Mouse (Mus musculus): ENCODE measurements around the gene Dcpp3.
"Not testable (repeated sequence)": the region's sequence is repeated elsewhere in the genome, so short reads cannot be mapped to it uniquely, and the experiment has no call there.

The Dcpp3 gene

GRCm38 (mm10) chr17:23917158-23917557, at the start of gene Dcpp3:
Dcpp3 (plus strand) TSS chr17:23917458.
- DNase-seq, result not testable (repeated sequence)

- no peak for DNase-seq
Measured at GRCm38 (mm10) chr17:23867756-23868155, 49.5 kb upstream of the Dcpp3 start, which contains the start of gene Prss21. Prss21 (plus strand) TSS chr17:23868056.

- DNase-seq, result no peak
Measured at GRCm38 (mm10) chr17:23868513-23868912, 48.7 kb upstream of the Dcpp3 start.

- no peak for DNase-seq
Measured at GRCm38 (mm10) chr17:23873884-23874856, 43.1 kb upstream of the Dcpp3 start.

- no peak for DNase-seq
Measured at GRCm38 (mm10) chr17:23876741-23877140, 40.5 kb upstream of the Dcpp3 start.

GRCm38 (mm10) chr17:23877166-23877565, 40.1 kb upstream of the Dcpp3 start:
- DNase-seq, result no peak

DNA sequence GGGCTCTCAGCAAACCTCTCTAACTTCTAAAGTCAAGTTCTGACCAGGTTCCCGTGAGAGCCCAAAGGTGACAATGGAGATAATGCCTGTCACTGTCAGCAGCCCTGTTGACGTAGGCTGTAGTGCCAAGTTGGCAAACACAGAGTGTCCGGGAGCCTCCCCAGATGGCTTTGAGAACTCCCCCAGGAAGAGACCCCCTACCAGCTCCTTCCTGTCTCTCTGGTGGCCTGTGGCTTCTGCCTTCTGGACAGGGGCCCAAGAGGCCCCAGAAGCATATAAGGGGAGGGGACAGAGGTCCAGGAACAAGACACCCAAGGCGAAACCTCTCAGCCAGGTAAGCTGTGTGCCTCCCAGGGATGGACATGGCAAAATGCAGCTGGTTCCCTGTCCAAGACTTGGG, 36.7 kb upstream of the Dcpp3 start, which contains the start of the genes Dcpp1 and Dcpp2:
Gene Dcpp1 (plus strand): TSS at position 301 of the 400 bp plus-strand sequence.
Gene Dcpp2 (plus strand): TSS at position 305 of the 400 bp plus-strand sequence.
- DNase-seq, result not testable (repeated sequence)

DNA sequence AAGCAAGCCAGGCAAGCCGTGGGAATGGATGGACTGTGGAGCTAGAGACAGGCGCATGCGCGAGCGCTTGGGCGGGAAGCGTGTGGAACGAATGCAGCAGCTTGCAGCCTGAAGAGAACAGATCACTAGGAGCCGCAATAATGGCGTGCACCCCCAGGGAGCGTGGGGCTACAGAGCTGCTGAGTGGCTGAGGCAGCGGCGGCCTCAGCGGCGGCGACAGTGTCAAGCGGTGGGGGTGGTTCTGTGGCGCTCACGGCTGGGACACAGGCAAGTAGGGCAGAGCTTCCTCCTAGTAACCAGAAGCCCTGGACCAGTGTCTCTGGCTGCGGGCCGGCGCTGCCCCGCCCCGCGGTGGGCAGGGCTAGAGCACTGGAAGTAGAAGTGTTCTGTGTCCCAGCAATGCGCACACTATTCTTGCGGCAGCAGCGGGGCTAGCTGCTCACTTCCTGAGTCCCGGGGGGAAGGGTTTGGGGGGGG, 7.3 kb downstream of the Dcpp3 start:
- DNase-seq, result peak; percentile 88

DNA sequence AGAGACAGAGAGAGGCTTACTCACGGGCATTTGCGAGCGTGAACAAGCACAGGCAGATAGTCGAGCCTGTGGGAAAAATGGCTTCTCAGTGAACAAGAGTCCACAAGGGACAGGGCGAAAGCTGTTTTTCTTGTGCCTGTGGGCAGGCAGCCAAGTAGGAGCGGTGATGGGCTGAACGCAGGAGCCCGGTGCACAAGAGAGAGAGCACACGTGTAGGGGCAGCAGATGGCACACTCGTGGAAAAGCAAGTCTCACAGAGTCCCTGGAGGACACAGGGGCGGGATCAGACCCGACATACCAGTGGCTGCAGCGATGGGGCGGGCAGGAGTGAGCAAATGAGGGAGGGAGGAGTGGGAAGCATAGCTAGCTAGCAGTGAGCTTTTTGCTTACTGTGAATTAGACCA, 7.8 kb downstream of the Dcpp3 start:
- peak; percentile 54 for DNase-seq

GRCm38 (mm10) chr17:23931157-23931556, 13.9 kb downstream of the Dcpp3 start:
- DNase-seq, result no peak

DNA sequence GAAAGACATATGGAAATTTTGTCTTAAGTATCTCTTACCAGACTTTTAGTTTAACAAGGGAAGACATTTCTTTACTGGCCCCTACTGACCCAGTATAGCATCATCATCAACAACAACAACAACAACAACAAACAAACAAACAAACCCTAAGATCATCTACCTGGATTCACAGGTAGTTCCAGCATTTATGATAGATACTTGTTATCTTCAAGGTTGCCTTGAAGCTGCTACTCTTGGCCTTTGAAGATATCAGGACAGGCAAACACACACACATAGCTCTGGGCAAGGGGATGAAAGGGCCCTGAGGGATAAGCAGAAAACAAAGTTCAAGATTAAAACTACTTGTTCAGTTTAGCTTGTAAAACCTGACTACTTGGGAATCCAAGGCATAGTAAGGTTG, 24.1 kb downstream of the Dcpp3 start, which contains the start of gene Sbp:
Gene Sbp (plus strand): TSS at position 301 of the 400 bp plus-strand sequence.
- no peak for DNase-seq

- DNase-seq, result not testable (repeated sequence)
Measured at GRCm38 (mm10) chr17:23947486-23947885, 30.2 kb downstream of the Dcpp3 start.

- no peak for DNase-seq
Measured at GRCm38 (mm10) chr17:23949068-23949467, 31.8 kb downstream of the Dcpp3 start.

GRCm38 (mm10) chr17:23950828-23951227, 33.6 kb downstream of the Dcpp3 start:
- DNase-seq, result not testable (repeated sequence)

DNA sequence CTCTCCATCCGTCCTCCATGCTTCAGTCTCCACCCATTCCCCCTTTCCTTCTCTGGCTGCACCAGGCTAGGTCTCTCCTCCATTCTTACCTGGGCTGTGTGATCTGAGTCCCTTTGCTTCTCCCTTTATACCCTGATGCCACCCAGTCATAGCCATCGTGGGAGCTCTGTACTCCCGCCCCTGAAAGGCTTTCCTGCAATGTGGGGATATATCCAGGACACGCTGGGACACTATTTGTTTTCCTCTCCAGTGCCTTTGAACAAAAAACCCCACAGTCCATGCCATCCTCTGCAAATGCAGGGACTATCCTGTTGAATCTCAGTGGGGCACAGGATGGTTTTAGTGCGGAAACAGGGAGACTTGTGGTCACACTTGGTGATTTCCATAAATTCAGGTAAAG, 37.9 kb downstream of the Dcpp3 start, which contains the start of gene Sbpl:
Gene Sbpl (minus strand): TSS at position 101 of the 400 bp plus-strand sequence.
- no peak for DNase-seq

GRCm38 (mm10) chr17:23960084-23960738, 43.0 kb downstream of the Dcpp3 start:
- peak; percentile 73 for DNase-seq

DNA sequence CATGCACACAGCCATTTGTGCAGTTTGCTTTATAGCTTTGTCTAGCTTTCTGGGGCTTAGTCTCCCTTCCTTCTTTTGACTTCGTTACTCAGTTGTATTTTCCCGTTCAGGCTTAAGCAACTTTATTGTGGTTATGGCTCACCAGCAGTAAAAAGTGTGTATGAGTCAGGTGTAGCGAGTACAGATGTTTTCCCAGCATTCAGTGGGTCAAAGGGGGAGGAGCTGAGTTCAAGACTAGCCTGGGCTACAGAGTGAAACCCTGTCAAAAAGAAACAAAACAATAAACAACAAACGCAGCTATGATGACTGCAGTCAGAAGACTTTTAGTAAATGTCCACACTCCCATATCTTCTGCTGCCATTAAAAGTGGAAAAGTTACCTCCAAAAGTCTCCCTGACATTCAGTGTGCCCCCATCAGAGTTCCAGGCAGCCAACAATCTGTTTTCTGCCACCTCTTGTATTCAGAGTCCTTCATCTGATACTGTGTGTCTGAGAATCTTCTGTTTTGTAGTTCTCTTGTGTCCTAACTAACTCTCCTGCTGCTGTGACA, 44.4 kb downstream of the Dcpp3 start:
- DNase-seq, result no peak

DNA sequence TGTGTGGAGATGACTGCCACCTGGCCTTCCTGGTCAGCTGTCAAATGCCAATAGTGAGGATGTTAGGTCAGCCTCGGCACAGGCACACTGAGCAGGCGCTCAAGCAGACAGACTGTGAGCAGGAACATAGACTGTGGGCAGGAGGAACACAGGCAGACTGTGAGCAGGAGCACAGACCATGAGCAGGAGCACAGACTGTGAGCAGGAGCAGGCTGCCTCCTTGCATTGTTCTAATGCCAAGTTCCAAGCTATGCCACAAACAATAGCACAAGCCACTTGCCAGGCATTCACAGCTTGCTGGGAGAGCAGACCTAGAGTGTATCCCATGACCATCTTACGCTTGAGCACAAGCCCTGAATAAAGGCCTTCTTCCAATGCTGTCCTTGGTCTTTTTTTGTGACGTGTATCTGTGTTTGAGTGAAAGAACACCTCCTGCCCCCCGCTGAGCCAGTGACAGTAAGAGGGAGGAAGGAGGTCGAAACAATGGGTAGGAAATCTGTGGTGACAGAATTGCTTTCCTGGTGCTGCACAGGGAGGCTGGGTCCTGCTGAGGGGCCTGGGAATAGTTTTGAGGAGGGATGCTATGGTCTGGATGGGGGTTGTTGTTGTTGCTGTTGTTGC, 48.7 kb downstream of the Dcpp3 start:
- no peak for DNase-seq

DNA sequence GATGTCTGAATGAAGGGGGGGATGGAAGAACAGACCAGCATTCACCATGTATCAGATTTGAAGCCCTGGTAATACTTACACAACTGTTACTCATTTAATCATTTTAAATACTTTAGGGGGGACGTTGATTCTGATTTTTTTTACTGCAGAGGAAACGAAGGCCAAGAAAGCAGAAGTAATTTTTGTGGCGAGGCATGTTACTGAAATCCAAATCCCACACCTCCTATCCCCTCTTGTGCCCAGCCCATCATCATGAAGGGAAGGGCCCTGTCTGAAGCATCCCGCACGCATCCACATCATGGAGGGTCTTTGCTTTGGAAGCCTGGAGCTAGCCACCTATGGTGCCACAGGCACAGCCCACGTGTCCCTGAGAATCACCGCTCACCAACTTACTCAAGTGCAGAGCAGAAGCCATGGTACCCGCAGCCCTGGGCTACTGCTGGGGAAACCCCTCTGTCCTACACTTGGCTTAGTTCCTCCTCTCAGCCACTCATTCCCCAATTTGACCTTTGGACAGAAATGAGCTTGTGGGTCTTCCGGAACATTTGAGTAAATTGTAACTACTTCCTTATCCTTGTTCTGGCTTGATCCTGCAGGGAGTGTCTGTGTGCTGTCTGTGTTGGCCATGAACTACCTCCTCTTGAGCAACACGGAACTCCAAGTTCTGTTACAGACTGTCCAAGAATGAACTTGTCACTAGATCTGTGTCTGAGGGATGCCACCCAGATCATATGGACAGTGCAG, 49.6 kb downstream of the Dcpp3 start:
- DNase-seq, result no peak

GRCm38 (mm10) chr17:23968780-23969179, 51.5 kb downstream of the Dcpp3 start:
- no peak for DNase-seq
